Mouse (Mus musculus) urinary bladder, postnatal 25 days (tissue): ENCODE results near the gene Mzf1.

ENCODE experiments used
- DNase-seq: peaks from one replicate; pipeline ENCODE4 v3.0.0; 2022; ENCODE audit warnings: low spot score

The Mzf1 gene

DNA sequence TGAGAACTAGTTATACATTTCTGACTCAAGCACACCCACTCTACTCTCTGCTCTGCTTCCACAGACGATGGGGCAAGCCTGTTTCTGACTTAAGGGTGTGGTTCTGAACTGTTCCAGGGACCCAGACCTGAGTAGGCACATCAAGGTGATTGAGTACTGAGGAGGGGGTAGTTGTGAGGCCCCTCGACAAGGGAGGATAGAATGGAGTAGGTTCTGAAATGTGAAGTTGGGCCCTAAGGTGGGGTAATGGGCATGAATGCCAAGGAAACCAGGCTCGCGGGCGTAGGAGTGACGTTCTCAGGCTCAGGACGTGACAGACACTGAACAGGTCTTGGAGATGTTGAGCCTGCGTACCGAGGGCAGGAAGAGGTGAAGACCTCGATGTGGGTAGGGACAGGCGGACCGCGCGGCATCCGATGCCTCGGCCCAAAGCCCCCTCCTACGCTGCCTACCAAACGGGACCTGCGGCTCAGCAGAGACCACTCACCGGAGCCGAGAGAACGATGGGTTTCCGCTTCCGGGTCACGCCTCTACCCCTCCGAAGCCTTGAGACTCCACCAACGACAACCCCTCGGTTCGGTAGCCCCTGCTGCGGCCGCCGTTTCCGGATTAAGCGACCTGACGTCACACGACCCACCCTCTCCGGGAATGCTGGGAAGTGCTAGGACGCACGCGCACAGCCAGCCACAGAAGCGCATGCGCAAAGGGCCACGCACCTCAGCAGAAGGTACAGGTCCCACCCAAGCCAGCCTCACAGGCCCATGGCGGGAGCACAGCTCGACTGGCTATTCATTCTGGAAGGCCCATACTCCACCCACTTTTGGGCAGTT is 20.2 kb downstream of the Mzf1 start, which contains the start of gene Chmp2a:
Gene Chmp2a, minus strand, starts transcription at position 660 of the 830 bp plus-strand sequence.
- peak; percentile 97 for DNase-seq

DNA sequence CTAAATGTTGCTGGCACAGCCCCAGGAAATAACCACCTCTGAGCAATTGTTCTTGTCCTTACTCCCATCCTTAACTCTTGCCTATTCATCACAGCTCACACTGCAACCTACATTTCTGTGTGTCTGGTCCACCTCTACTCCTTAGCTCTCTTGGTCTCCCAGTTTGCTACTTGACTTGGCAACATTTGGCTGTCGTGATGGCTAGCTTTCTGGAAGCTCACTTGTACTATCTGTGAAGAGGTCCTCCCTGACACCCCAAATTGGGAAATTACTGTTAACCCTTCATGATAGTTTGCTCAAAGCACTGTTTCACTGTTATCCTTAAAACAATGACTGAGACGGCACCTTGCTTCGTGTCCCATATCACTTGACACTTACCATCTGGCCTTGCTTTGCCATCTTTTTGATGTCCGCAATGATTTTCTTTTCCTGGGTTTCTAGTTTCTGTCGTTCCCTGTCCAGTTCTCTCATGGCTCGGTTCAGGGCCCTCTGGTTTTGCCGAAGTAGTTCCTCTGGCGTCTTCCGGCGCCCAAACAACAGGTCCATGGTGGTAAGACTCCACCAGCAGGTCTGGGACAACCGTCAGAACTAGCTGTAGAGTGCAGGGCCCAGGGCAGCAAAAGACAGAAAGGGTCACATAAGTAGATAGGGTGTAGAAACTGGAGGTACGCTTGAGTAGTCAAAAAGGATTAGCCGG is 21.0 kb downstream of the Mzf1 start:
- no peak for DNase-seq

DNA sequence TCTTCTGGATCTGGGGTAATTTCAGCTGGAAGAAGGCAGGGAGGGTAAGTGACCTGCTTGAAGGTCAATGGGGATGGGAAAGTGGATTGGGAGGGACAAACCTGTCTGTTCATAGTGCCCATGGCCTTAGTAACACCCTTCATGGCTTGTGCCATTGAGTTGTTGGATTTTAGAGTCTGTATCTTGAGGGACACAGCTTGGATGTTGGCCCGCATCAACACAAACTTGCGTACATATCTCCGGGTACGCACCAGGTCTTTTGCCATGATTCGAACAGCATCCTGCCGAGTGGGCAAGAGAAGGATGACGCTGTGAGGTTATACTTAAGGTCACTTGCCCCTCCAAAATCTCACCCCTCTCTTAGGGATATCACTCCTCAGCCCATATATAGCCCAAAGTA is 22.0 kb downstream of the Mzf1 start:
- no peak for DNase-seq

DNA sequence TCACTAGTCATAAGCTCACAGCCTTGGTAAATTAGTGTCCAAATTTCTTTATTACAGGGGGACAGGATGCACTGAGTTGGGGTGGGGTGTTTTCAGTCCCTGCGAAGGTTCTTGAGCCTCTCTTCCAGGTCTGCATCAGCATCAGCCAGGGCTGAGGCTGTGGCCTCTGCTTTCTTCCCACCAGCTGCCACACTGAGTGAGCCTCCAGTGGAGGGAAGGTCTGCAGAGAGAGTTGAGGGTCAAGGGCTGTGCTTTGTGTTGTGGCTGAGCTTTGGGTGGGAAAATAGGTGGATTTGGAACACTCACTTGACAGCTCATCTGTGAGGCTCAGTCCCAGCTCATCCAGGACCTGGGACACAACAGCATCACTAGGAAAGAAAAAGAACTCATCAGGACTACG is 22.6 kb downstream of the Mzf1 start:
- no peak for DNase-seq

DNA sequence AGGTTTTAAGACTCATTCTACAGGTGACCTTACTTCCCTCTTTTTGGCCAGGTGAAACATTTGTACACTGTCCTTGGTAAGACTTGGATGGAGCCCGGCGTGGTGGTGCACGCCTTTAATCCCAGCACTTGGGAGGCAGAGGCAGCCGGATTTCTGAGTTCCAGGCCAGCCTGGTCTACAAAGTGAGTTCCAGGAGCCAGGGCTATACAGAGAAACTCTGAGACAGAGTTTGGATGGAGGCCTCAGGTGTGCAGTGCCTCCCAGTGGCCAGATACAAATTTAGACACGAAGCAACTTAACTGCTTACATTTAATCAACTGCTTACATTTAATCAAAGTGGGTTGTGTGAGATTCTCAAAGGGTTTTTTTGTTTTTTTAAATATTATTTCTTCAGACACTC is 23.5 kb downstream of the Mzf1 start:
- DNase-seq, result no peak

DNA sequence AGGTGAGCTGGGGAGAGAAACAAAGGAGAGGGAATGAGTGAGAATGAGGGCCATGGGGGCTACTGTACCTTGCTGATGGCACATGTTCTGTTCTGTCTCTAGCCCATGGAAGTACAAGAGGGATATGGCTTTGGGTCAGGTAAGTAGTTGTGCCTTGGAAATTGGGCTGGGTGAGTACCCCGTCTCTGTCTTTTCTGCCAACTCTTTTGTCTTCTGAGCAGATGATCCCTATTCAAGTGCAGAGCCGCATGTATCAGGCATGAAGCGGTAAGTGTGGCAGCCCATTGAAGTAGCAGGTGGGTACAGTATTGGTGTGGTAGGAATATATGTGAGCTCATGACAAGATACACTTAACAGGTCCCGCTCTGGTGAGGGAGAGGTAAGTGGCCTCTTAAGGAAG is 25.6 kb downstream of the Mzf1 start:
- DNase-seq, result no peak

DNA sequence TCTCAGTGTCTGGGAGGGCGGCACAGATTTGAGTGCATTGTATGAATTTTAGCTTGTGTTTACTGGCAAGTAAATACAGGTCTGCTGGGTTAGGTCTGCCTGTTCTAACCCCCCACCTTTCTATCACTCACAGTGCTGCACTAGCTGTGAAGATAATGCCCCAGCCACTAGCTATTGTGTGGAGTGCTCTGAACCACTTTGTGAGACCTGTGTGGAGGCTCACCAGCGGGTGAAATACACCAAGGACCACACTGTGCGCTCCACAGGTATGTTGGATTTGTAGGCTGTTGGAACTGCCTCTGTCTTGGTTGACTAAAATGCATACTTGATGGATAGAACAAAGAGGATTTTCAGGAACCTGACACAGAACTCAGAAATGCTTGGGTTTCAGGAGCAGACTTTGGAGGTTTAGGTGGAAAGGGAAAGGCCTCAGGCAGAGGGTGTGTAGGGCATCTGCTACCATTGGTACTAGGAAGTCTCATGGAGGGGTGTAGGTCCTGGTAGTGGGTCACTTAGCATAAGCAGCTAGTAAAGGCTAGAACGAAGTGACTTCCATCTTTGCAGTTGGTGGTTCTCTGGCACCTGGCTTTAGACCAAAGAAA is 29.0 kb downstream of the Mzf1 start:
- DNase-seq, result no peak

DNA sequence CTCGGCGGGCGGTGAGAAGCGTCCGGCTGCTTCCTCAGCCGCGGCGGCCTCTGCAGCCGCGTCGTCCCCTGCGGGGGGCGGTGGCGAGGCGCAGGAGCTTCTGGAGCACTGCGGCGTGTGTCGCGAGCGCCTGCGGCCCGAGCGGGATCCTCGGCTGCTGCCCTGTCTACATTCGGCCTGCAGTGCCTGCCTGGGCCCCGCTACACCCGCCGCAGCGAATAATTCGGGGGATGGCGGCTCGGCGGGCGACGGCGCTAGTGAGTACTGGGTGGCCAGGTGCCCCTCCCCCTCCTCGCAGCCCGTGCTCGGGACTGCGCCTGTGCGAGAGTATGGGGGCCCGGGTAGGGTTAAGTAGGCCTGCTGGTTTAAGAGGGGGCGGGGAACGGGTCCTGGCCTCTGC is 29.8 kb downstream of the Mzf1 start:
- DNase-seq, result peak; percentile 72

DNA sequence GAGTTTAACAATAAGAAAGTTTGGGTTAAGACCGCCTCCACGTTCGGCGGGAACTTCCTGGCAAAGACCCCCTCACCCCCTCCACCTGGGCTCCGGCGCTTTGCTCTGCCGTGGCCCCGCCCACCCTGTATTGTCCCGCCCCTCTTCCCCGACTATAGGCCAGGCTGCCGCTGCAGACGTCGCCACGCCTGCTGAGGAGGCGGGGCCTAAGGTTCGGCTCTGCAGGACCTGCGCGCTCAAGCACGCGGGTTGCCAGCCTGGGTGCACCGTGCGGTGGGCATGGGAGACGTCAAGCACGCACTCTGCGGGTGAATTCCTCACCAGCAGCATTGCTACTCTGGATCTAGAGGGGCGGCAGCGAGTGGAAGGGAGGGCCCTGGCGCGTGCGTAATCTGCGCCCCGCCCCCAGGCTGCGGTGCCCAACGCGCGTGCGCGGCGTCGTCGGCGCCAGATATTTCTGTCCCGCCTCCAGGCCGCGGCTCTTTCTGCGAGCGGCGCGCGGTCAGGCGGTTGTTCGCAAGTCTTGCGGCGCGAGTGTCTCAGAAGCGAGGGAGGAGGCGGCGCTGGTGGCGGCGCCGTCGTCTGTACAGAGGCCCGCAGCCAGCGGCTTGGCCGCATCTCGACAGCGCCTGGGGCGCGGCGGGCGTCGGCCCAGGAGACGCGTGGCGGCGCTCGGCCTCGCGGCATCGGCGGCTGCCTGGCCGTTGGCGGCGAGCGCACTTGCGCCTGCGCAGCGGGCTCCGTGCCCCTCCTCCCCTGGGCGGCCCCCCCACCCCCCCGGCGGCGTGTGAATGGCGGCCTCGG is 30.4 kb downstream of the Mzf1 start:
- peak; percentile 95 for DNase-seq

DNA sequence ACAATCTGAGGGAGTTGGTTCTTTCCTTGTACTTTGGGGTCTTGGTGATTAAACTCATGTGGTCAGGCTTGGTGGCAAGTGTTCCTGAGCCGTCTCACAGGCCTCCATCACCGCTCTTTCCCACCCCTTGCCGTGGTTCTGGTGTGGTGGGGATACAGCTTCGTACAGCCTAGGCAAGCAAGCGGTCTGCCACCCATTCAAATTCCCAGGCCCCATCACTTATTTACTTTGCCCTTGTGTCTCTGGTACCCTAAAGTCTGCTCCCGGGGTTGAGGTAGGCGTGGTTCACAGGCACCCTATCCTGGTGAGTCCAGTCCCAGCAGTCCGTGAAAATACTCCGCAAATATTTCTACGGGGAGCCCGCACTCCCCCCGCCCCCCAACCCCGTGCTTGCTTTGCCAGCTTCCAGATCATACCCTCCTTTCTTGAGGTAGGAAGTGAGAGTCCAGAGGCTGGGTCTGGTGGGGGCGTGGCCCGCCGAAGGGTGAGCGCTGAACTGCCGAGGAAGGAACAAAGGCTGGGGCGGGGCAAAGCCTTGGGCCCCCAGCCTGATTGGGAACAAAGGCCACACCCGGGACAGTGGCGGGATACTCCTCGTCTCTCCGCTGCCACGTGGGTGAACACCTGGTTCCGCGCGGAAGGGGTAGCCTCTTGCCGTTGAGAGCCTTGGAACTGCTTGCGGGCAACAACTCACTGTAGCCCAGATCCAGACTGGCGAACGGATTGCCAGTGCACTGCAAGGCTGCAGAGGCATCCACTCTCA is 31.6 kb downstream of the Mzf1 start:
- DNase-seq, result peak; percentile 62

DNA sequence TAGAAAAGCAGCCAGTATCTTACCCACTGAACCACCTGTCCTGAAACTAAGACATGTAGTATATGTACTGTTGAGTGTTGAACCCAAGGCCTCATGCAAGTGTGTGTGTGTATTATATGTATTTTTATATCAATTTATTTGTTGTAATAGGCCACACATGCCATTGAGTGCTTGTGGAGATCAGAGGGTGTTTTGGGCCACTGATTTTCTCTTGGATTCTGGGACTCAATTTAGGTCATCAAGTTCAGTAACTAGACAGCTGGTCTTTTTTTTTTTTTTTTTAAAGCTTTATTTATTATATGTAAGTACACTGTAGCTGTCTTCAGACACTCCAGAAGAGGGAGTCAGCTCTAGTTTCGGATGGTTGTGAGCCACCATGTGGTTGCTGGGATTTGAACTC is 39.3 kb downstream of the Mzf1 start:
- no peak for DNase-seq

DNA sequence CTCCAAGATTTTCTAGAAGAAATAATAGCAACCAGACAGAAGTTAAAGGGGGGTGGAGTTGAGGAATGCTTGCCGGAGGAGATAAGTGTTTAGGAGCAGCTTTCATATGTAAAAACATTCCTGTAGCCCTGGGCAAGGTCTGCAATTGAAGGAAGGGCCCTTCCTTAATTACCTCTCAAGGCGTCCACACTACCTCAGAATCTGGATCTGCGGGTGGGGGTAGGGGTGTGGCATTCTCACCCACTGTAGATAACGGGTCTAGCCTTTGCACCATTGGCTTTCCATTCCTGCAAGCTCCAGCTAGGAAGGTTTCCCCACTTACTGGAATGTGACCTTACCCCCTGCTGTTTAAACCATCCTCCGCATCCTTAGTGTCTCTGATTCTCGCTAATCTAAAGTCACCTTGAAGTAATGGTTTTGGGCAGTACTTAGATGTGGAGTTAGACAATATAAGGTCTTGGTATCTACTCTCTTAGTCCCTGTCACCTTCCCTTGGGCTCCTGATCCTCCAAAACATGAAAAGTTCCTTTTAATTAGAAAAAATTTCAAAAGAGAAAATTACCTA is 40.2 kb downstream of the Mzf1 start:
- DNase-seq, result no peak

DNA sequence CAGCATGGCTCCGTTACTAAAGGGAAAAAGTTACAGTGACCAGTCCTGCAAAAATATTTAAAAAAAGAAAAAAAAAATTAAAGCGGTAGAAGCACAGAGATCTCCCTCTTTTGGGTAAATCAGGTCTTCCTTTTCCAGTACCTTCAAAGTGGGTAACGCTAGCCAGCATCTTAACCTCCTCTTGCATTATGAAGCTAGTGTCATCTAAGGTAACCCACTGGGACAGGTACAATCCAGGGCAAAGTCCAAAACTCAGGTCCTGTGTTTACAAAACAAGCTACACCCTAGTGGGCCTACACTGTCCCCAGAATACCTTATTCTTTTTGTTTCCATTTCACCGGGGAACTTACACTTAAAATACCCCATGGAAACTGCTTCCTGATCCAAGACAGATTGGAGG is 40.9 kb downstream of the Mzf1 start:
- no peak for DNase-seq

DNA sequence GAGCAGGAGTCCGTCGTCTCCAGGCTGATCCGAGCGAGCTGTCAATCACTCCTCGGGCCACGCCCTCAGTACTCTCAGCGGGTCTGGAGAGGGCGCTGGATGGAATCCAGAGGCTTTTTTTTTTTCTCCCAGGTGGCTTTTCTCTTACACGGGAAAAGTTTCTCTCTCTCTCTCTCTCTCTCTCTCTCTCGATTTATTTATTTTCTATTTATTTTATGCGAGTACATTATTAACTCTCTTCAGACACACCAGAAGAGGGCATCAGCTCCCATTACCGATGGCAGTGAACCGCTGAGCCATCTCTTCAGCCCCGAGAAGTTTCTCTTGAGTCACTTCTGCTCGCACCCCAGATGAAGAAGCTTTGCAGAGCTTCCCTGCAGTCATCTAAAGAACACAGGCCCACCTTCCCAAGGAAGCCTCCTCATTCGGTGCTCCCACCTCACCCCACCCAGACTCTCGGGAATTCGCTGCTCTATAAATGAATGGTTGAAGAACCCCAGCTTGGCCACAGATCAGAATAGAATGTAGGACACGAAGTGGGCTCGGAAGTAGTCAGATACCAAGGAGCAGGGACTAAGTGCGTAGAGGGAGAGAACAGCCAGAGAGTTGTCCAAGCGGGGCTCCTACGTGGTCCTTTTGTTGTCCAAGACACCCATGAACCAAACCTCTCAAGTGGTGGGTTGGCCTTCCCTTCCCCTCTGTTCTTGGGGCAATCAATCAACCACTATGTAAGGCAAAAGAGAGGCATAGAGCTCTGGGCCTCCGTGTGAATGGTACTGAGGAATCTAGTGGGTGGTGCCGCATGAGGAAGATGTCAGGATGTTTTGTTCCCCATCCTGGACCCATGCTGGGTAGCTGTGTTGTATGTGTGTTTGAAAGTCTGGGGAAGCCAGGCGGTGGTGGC is 44.3 kb downstream of the Mzf1 start, which contains the start of gene Zbtb45:
Gene Zbtb45, minus strand, starts transcription at position 30 of the 904 bp plus-strand sequence.
- DNase-seq, result no peak

DNA sequence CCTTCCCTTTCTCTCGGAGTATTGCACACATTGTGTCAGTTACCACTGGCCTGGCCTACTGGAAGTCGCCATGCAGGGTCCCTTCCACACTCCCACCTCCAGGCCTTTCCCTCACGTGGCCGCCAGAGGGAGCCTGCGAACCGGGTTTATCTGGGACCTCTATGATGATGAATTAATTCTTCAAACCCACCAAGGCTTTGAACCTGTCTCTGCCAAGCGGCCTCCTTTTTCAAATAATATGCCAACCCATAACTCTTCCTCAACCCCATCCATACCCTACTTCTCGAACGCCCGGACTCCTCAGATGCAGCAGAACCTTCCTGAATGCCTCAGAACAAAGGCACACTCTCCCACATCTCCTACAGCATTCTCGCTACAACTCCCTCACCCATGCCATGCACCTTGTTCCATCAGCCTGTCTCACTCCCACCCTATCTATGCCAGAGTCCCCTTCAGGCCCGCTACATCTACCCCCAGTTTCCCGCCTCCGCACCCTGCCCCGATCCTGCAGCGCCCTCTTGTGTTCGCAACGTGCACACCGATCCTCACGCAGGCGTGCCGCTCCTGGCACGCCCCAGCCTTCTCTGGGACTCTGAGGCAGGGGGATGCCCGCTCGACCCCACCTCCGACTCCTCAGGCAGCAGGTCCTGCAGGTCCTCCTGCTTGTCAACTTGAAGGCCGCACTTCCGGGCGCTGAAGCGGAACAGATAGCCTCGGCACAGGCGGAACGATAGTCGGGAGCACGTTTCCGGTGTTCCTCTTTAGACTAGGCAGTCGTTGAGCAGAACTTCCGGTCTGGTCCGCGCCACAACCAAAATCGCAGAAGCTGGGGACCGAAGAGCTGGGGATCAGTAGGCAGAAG is 45.2 kb downstream of the Mzf1 start:
- peak; percentile 83 for DNase-seq

DNA sequence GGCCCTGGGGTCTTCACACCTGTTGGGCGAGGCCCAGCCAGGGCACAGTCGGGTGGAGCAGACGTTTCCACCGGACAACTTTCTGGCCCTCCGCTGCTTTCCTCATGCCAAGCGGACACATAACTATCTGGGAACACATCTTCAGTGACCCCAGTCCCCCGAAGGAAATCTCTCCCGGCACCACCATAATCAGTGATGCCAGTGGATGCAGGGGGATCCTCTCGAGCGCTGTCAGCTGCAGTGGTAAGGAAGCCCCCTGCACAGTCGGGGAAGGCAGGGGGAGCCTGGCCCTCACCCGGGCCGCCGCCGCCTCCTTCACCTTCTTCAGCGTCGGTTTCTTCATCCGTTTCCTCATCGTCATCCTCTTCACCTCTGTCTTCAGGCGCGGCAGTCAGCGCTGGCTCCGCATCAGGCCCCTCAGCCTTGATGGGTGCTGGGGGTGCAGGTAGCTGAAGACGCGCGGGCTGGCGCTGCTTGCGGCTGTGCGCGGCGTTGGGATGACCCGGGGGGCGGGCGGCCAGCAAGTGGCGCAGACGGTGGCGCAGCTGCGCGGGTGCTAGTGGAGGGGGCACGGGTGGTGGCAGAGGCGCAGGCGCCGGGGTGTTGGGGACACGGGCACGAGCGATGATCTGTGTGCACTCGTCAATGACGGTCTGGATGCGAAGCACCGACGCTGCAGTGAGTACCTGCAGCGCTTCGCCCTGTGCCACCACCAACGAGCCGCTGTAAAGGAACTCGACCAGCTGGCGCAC is 47.0 kb downstream of the Mzf1 start:
- no peak for DNase-seq

DNA sequence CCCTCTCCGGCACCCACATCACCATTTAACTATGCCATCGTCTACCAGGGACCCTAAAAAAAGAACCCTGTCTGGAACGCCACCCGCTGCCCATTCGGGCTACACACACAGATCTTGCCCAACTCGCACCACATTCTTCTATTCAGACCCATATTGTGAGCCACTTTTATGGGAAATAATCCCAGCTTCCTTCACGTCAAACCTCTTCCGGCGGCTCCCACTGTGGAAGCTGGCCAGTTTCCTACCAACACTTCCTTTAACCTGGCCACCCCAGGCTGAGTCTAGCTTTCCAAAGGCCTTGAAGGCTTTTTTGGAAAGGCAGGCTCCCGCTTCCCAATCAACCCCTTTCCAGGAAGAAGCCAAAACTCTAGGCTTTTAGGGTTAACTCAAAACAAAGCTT is 48.0 kb downstream of the Mzf1 start:
- no peak for DNase-seq

DNA sequence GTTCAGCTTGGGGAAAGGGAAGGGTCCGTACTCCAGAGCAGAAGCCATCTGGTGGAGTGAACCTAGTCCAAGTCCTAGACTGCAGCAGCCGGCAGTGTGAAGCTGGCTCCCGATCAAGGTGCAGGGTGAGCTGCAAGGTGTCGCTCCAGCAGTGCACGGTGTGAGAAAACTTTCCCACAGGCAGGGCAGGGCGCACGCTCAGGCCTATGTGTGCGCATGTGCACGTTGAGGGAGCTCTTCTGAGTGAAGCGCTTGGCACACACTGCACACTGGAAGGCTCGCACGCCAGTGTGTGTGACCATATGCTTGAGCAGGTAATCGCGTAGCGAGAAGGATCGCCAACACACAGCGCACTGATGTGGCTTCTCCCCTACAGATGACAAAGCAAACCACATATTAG is 48.6 kb downstream of the Mzf1 start:
- DNase-seq, result no peak
